8 mouse cellular contexts compared by ENCODE assay signal in genomic region chr4:135128841-135129520, GRCm38 (mm10). TPM values are rescaled to one million over a fixed set of nuclear protein-coding genes. Genes with fewer than 3 reads are reported as not detected.
A peak's percentile ranks its signal among the peaks of the same experiment; 100 is the strongest.
DNase-seq lines count a peak whose midpoint lies in the region; ATAC-seq lines count a peak whose summit lies in the region.

No protein-coding gene starts in this region.

- H3K9me3 ChIP-seq in heart, embryonic 10.5 days = no peaks in the 10 kb centered on the region
- H3K9me3 ChIP-seq in embryonic facial prominence, embryonic 14.5 days (ENCODE audit: control insufficient read depth, low read length) = no peaks in the 10 kb centered on the region
- no peaks in the 10 kb centered on the region for H3K9me3 ChIP-seq in midbrain, embryonic 15.5 days

- peaks cover 8% of the 10 kb centered on the region for H3K4me1 ChIP-seq in heart, embryonic 10.5 days
- H3K4me1 ChIP-seq in embryonic facial prominence, embryonic 14.5 days (ENCODE audit: control insufficient read depth, insufficient read depth, low read length) = peaks cover 5% of the 10 kb centered on the region
- H3K4me1 ChIP-seq in midbrain, embryonic 15.5 days = 0 out of 2 replicates have a peak, but pooled peaks cover 7% of the 10 kb centered on the region

- peak overlapping the region; percentile 53 for H3K4me2 ChIP-seq in embryonic facial prominence, embryonic 14.5 days (ENCODE audit: low read depth, low read length)
- H3K4me2 ChIP-seq in midbrain, embryonic 15.5 days = peak overlapping the region; percentile 53

- peak overlapping the region; percentile 45 for H3K4me3 ChIP-seq in heart, embryonic 10.5 days
- peak overlapping the region; percentile 27 for H3K4me3 ChIP-seq in embryonic facial prominence, embryonic 14.5 days (ENCODE audit: low read depth, low read length)
- peak overlapping the region; percentile 29 for H3K4me3 ChIP-seq in midbrain, embryonic 15.5 days

- peaks cover 77% of the 10 kb centered on the region for H3K27me3 ChIP-seq in heart, embryonic 10.5 days (ENCODE audit: insufficient read depth, poor library complexity, severe bottlenecking)
- no peaks in the 10 kb centered on the region; the same call in 1 of the 2 replicates for H3K27me3 ChIP-seq in embryonic facial prominence, embryonic 14.5 days (replicated peaks; ENCODE audit: control insufficient read depth, insufficient read depth, low read length)
- peaks cover 7% of the 10 kb centered on the region; the same call in 1 of the 2 replicates for H3K27me3 ChIP-seq in midbrain, embryonic 15.5 days (replicated peaks)

- 23% methylated on average over 22 of the region's 22 CpGs for WGBS in heart, embryonic 10.5 days
- WGBS in embryonic facial prominence, embryonic 14.5 days = 18% methylated on average over 22 of the region's 22 CpGs
- 20% methylated on average over 22 of the region's 22 CpGs for WGBS in midbrain, embryonic 15.5 days

- ATAC-seq in embryonic facial prominence, embryonic 14.5 days (ENCODE audit: low read depth) = no peak
- ATAC-seq in midbrain, embryonic 15.5 days (replicated peaks) = no peak
- ATAC-seq in erythroid progenitor cell, adult 5-6 weeks (replicated peaks; ENCODE audit: low FRiP score, poor library complexity, severe bottlenecking) = no peak

- no peak overlapping the region for H3K9ac ChIP-seq in embryonic facial prominence, embryonic 14.5 days (ENCODE audit: low read depth, low read length)
- peak overlapping the region; percentile 20; the same call in 1 of the 2 replicates for H3K9ac ChIP-seq in midbrain, embryonic 15.5 days

- no peak for DNase-seq in heart, embryonic 10.5 days (ENCODE audit: low spot score)
- DNase-seq in heart, adult 8-10 months (ENCODE audit: low spot score) = no peak
- DNase-seq in CD4-positive helper T cell, adult 2 months (ENCODE audit: low read depth, low spot score) = peak; percentile 73
- peak; percentile 65 for DNase-seq in embryonic facial prominence, embryonic 14.5 days (ENCODE audit: low spot score)
- DNase-seq in kidney, postnatal 4 days = peak; percentile 16 to 33
- DNase-seq in gastrocnemius, postnatal 25 days = no peak

- no peaks in the 10 kb centered on the region for H3K36me3 ChIP-seq in heart, embryonic 10.5 days
- no peaks in the 10 kb centered on the region for H3K36me3 ChIP-seq in embryonic facial prominence, embryonic 14.5 days (ENCODE audit: control insufficient read depth, insufficient read depth, low read length)
- H3K36me3 ChIP-seq in midbrain, embryonic 15.5 days (replicated peaks) = no peaks in the 10 kb centered on the region

- no peak overlapping the region for H3K27ac ChIP-seq in heart, embryonic 10.5 days
- no peak overlapping the region for H3K27ac ChIP-seq in embryonic facial prominence, embryonic 14.5 days (replicated peaks; ENCODE audit: low read depth, low read length)
- H3K27ac ChIP-seq in midbrain, embryonic 15.5 days = no peak overlapping the region

RNA-seq across cellular contexts. Expression of gene Runx3, which starts 8.5 kb away (rescaled TPM):
- polyA plus RNA-seq in heart, embryonic 10.5 days (2016; fragmentation: Nextera tagmentation; extraction: Ambion mirVana) = 0.05 TPM in 1 of 2 replicates, not detected in the other
- under 1 TPM; 0.35 to 0.69 (median 0.49) TPM for total RNA-seq in heart, adult 8-10 months (2022)
- polyA plus RNA-seq in embryonic facial prominence, embryonic 14.5 days (2014; fragmentation: Nextera tagmentation; extraction: Ambion mirVana) = 2.3 and 2.4 TPM in 2 replicates
- polyA plus RNA-seq in midbrain, embryonic 15.5 days (2015; fragmentation: Nextera tagmentation; extraction: Ambion mirVana) = not detected in 2 replicates
- total RNA-seq in erythroid progenitor cell, adult 5-6 weeks (2015; ENCODE audit: low replicate concordance) = 5.9 and 10.8 TPM in 2 replicates
- 0.51 TPM in 1 of 2 replicates, not detected in the other for total RNA-seq in erythroid progenitor cell, adult 5-6 weeks (2017; ENCODE audit: low replicate concordance)
- under 1 TPM in 1 of 2 experiments, not detected in 1; 0.11 TPM for total RNA-seq in gastrocnemius, postnatal 25 days (2021)

Comparison
In these comparisons a context has a peak if more than half of its experiments do, and no peak if none do; other contexts are left out.
1. DNase-seq: peak in CD4-positive helper T cell, adult 2 months (single experiment), embryonic facial prominence, embryonic 14.5 days (single experiment) and kidney, postnatal 4 days (2 of 2); none in heart, embryonic 10.5 days (single experiment), heart, adult 8-10 months (single experiment) and gastrocnemius, postnatal 25 days (single experiment).
2. Peak in every context shown above with its lines, with median percentiles within 50 percentile points of each other: H3K4me3 ChIP-seq.